Mouse (Mus musculus): ENCODE results near the gene Sfxn5. TPM values are rescaled to one million over a fixed set of nuclear protein-coding genes. Genes with fewer than 3 reads are reported as not detected.

The Sfxn5 gene
- polyA plus RNA-seq, 1 experiment from 2014 or later, result 7.0 TPM

- Histone ChIP-seq H3K36me3 (ENCODE audit: control insufficient read depth, insufficient read depth, low read length) (no peaks in the 10 kb centered on the region), H3K4me3 (ENCODE audit: low read length) (no peak overlapping the region), H3K4me2 (ENCODE audit: low read depth, low read length) (no peak overlapping the region), H3K27me3 (ENCODE audit: control insufficient read depth, insufficient read depth, low read depth, low read length) (no peaks in the 10 kb centered on the region), H3K27ac (ENCODE audit: low read length) (no peak overlapping the region), H3K4me1 (replicated peaks; ENCODE audit: control insufficient read depth, insufficient read depth, low read length) (peaks cover 2% of the 10 kb centered on the region), H3K9ac (ENCODE audit: low read length) (no peak overlapping the region), H3K9me3 (ENCODE audit: control insufficient read depth, low read length) (no peaks in the 10 kb centered on the region)
- ATAC-seq (ENCODE audit: low read depth), result no peak
- 69% methylated on average over 4 of the region's 4 CpGs for WGBS
Observed at GRCm38 (mm10) chr6:85307894-85308293, 25.3 kb downstream of the Sfxn5 start.

GRCm38 (mm10) chr6:85306375-85306774 is 26.8 kb downstream of the Sfxn5 start:
- H3K4me2 ChIP-seq (ENCODE audit: low read depth, low read length), result no peak overlapping the region

GRCm38 (mm10) chr6:85305826-85306225 is 27.4 kb downstream of the Sfxn5 start:
- Histone ChIP-seq H3K36me3 (ENCODE audit: control insufficient read depth, insufficient read depth, low read length) (no peaks in the 10 kb centered on the region), H3K4me2 (ENCODE audit: low read depth, low read length) (no peak overlapping the region), H3K27me3 (ENCODE audit: control insufficient read depth, insufficient read depth, low read depth, low read length) (no peaks in the 10 kb centered on the region), H3K9me3 (ENCODE audit: control insufficient read depth, low read length) (no peaks in the 10 kb centered on the region), H3K4me3 (ENCODE audit: low read length) (no peak overlapping the region), H3K9ac (ENCODE audit: low read length) (no peak overlapping the region), H3K4me1 (replicated peaks; ENCODE audit: control insufficient read depth, insufficient read depth, low read length) (peaks cover 8% of the 10 kb centered on the region), H3K27ac (ENCODE audit: low read length) (no peak overlapping the region)
- no peak for ATAC-seq (ENCODE audit: low read depth)

More at GRCm38 (mm10) chr6:85306375-85306774, 26.8 kb downstream of the Sfxn5 start:
- WGBS, result 68% methylated on average over 3 of the region's 3 CpGs
- ATAC-seq (ENCODE audit: low read depth), result no peak
- H3K27me3 ChIP-seq (ENCODE audit: control insufficient read depth, insufficient read depth, low read depth, low read length), result no peaks in the 10 kb centered on the region
- no peaks in the 10 kb centered on the region for H3K36me3 ChIP-seq (ENCODE audit: control insufficient read depth, insufficient read depth, low read length)
- H3K9me3 ChIP-seq (ENCODE audit: control insufficient read depth, low read length), result no peaks in the 10 kb centered on the region
- no peak overlapping the region for H3K9ac ChIP-seq (ENCODE audit: low read length)
- peaks cover 8% of the 10 kb centered on the region for H3K4me1 ChIP-seq (replicated peaks; ENCODE audit: control insufficient read depth, insufficient read depth, low read length)
- no peak overlapping the region for H3K27ac ChIP-seq (ENCODE audit: low read length)
- no peak overlapping the region for H3K4me3 ChIP-seq (ENCODE audit: low read length)

- ATAC-seq (ENCODE audit: low read depth), result no peak
- H3K4me3 ChIP-seq (ENCODE audit: low read length), result no peak overlapping the region
- H3K27ac ChIP-seq (ENCODE audit: low read length), result no peak overlapping the region
- H3K9me3 ChIP-seq (ENCODE audit: control insufficient read depth, low read length), result no peaks in the 10 kb centered on the region
- no peak overlapping the region for H3K4me2 ChIP-seq (ENCODE audit: low read depth, low read length)
- no peaks in the 10 kb centered on the region for H3K36me3 ChIP-seq (ENCODE audit: control insufficient read depth, insufficient read depth, low read length)
- WGBS, result 75% methylated on average over 5 of the region's 5 CpGs
- no peaks in the 10 kb centered on the region for H3K27me3 ChIP-seq (ENCODE audit: control insufficient read depth, insufficient read depth, low read depth, low read length)
- no peak overlapping the region for H3K9ac ChIP-seq (ENCODE audit: low read length)
- H3K4me1 ChIP-seq (replicated peaks; ENCODE audit: control insufficient read depth, insufficient read depth, low read length), result peaks cover 8% of the 10 kb centered on the region
Observed at GRCm38 (mm10) chr6:85304966-85305365, 28.3 kb downstream of the Sfxn5 start.

- no peaks in the 10 kb centered on the region for H3K36me3 ChIP-seq (ENCODE audit: control insufficient read depth, insufficient read depth, low read length)
- no peaks in the 10 kb centered on the region for H3K9me3 ChIP-seq (ENCODE audit: control insufficient read depth, low read length)
- peak overlapping the region; percentile 77 for H3K27ac ChIP-seq (ENCODE audit: low read length)
- 53% methylated on average over 3 of the region's 3 CpGs for WGBS
- H3K4me3 ChIP-seq (ENCODE audit: low read length), result no peak overlapping the region
- peak; percentile 67 for ATAC-seq (ENCODE audit: low read depth)
- H3K9ac ChIP-seq (ENCODE audit: low read length), result no peak overlapping the region
- H3K27me3 ChIP-seq (ENCODE audit: control insufficient read depth, insufficient read depth, low read depth, low read length), result no peaks in the 10 kb centered on the region
- H3K4me2 ChIP-seq (ENCODE audit: low read depth, low read length), result no peak overlapping the region
- peaks cover 8% of the 10 kb centered on the region for H3K4me1 ChIP-seq (replicated peaks; ENCODE audit: control insufficient read depth, insufficient read depth, low read length)
Observed at GRCm38 (mm10) chr6:85302326-85303055, 30.7 kb downstream of the Sfxn5 start.

- Histone ChIP-seq H3K36me3 (ENCODE audit: control insufficient read depth, insufficient read depth, low read length) (no peaks in the 10 kb centered on the region), H3K9me3 (ENCODE audit: control insufficient read depth, low read length) (no peaks in the 10 kb centered on the region), H3K27me3 (ENCODE audit: control insufficient read depth, insufficient read depth, low read depth, low read length) (no peaks in the 10 kb centered on the region), H3K4me3 (ENCODE audit: low read length) (no peak overlapping the region), H3K4me1 (replicated peaks; ENCODE audit: control insufficient read depth, insufficient read depth, low read length) (peaks cover 2% of the 10 kb centered on the region), H3K27ac (ENCODE audit: low read length) (no peak overlapping the region), H3K9ac (ENCODE audit: low read length) (no peak overlapping the region), H3K4me2 (ENCODE audit: low read depth, low read length) (no peak overlapping the region)
- ATAC-seq (ENCODE audit: low read depth), result no peak
- WGBS, result 69% methylated on average over 7 of the region's 7 CpGs
Observed at GRCm38 (mm10) chr6:85295384-85296167, 37.6 kb downstream of the Sfxn5 start.

GRCm38 (mm10) chr6:85294004-85294379 is 39.2 kb downstream of the Sfxn5 start:
- no peak overlapping the region for H3K9ac ChIP-seq (ENCODE audit: low read length)
- H3K4me2 ChIP-seq (ENCODE audit: low read depth, low read length), result no peak overlapping the region
- H3K4me1 ChIP-seq (replicated peaks; ENCODE audit: control insufficient read depth, insufficient read depth, low read length), result peaks cover 2% of the 10 kb centered on the region
- H3K36me3 ChIP-seq (ENCODE audit: control insufficient read depth, insufficient read depth, low read length), result no peaks in the 10 kb centered on the region
- no peak overlapping the region for H3K4me3 ChIP-seq (ENCODE audit: low read length)
- H3K27ac ChIP-seq (ENCODE audit: low read length), result no peak overlapping the region
- H3K27me3 ChIP-seq (ENCODE audit: control insufficient read depth, insufficient read depth, low read depth, low read length), result no peaks in the 10 kb centered on the region
- ATAC-seq (ENCODE audit: low read depth), result no peak
- no peaks in the 10 kb centered on the region for H3K9me3 ChIP-seq (ENCODE audit: control insufficient read depth, low read length)
- 69% methylated on average over 5 of the region's 5 CpGs for WGBS

GRCm38 (mm10) chr6:85293255-85294003 is 39.8 kb downstream of the Sfxn5 start:
- H3K4me2 ChIP-seq (ENCODE audit: low read depth, low read length), result no peak overlapping the region
- no peak overlapping the region for H3K4me3 ChIP-seq (ENCODE audit: low read length)
- H3K36me3 ChIP-seq (ENCODE audit: control insufficient read depth, insufficient read depth, low read length), result no peaks in the 10 kb centered on the region
- WGBS, result 55% methylated on average over 10 of the region's 10 CpGs
- H3K9ac ChIP-seq (ENCODE audit: low read length), result no peak overlapping the region
- H3K27ac ChIP-seq (ENCODE audit: low read length), result no peak overlapping the region
- ATAC-seq (ENCODE audit: low read depth), result no peak
- no peaks in the 10 kb centered on the region for H3K9me3 ChIP-seq (ENCODE audit: control insufficient read depth, low read length)
- no peaks in the 10 kb centered on the region for H3K27me3 ChIP-seq (ENCODE audit: control insufficient read depth, insufficient read depth, low read depth, low read length)
- H3K4me1 ChIP-seq (replicated peaks; ENCODE audit: control insufficient read depth, insufficient read depth, low read length), result peaks cover 2% of the 10 kb centered on the region

All from lung, embryonic 16.5 days (tissue).